Mouse (Mus musculus) megakaryocyte-erythroid progenitor cell, adult 5 weeks (primary cell): ENCODE measurements around the gene D3Ertd751e. TPM values are rescaled to one million over a fixed set of nuclear protein-coding genes. Genes with fewer than 3 reads are reported as not detected.

Experiments used
- polyA plus RNA-seq: library from polyadenylated mRNA; stranded (reverse); fragments of >175 nt; gene quantifications from 2 replicates; pipeline ENCODE4 v1.2.3, GENCODE M21; 2012

Gene D3Ertd751e
- polyA plus RNA-seq, result 1.3 and 1.4 TPM in 2 replicates

GRCm38 (mm10) chr3:41742278-41742934 lies at the start of gene D3Ertd751e, which contains the start of gene Sclt1:
Gene D3Ertd751e (plus strand): TSS chr3:41742611.
Gene Sclt1 (minus strand): TSS chr3:41742514.

Other genes starting within 250 kb of the D3Ertd751e start
- 18.1 and 25.1 TPM in 2 replicates for gene Jade1, start 186.9 kb upstream of the D3Ertd751e start, polyA plus RNA-seq
- gene Sclt1, start 97 bp upstream of the D3Ertd751e start, polyA plus RNA-seq, result 12.7 and 15.1 TPM in 2 replicates